Mouse (Mus musculus) kidney, adult 2 months (tissue): Measurements from ENCODE around the gene Pde6h.

Experiments
- CTCF ChIP-seq: fragments of 200-500 bp; conservative IDR thresholded peaks from 2 replicates; pipeline ENCODE4 v1.5.1; 2011; ENCODE audit warnings: low read depth, mild to moderate bottlenecking, control low read depth, low read length, moderate library complexity, mixed read lengths; ENCODE audit not compliant: insufficient read depth, insufficient read length
- POLR2A ChIP-seq: fragments of 200-500 bp; IDR thresholded peaks from one replicate; pipeline ENCODE4 v1.6.1; 2011; ENCODE audit warnings: low read depth, low read length, control low read depth

- TF ChIP-seq CTCF (no peak), POLR2A (no peak)
Observed at GRCm38 (mm10) chr6:136922080-136922479, 1.6 kb upstream of the Pde6h start, which contains the start of gene Erp27.
